Mouse (Mus musculus) layer of hippocampus, adult 2 months (tissue): ENCODE data around the gene Hrk. TPM values are rescaled to one million over a fixed set of nuclear protein-coding genes. Genes with fewer than 3 reads are reported as not detected.
A peak's percentile ranks its signal among the peaks of the same experiment; 100 is the strongest.

Source experiments
- DNase-seq, 2 experiments: peaks; one replicate each; pipeline ENCODE4 v3.0.0; 2022; ENCODE audit warnings: low spot score in 2 of 2
- H3K27ac ChIP-seq: fragments of 200-600 bp; 2 replicates; pipeline ENCODE4 v1.8.1; 2022
- H3K4me3 ChIP-seq: fragments of 200-600 bp; 2 replicates; pipeline ENCODE4 v1.8.1; 2022; ENCODE audit warnings: mild to moderate bottlenecking
- CTCF ChIP-seq: fragments of 200-600 bp; conservative IDR thresholded peaks from 2 replicates; pipeline ENCODE4 v1.8.1; 2022; ENCODE audit warnings: antibody characterized with exemption, mild to moderate bottlenecking, moderate library complexity
- total RNA-seq, 2 experiments: library from RNA; stranded (reverse); gene quantifications; 2 replicates each; pipeline ENCODE4 v1.2.3; 2021

Hrk gene
- total RNA-seq, 2 experiments from 2014 or later, result 35.1 to 38.4 TPM

- Histone ChIP-seq H3K27ac (peak overlapping the region; percentile 78), H3K4me3 (peak overlapping the region; percentile 58)
- peak; percentile 29 to 54 for DNase-seq
- TF ChIP-seq CTCF, result no peak
Measured at GRCm38 (mm10) chr5:118171665-118172064, 7.2 kb downstream of the Hrk start.

GRCm38 (mm10) chr5:118172078-118172723 lies 7.8 kb downstream of the Hrk start:
- no peak for DNase-seq
- no peak for TF ChIP-seq CTCF
- H3K4me3 ChIP-seq, result peak overlapping the region; percentile 58
- H3K27ac ChIP-seq, result no peak overlapping the region; the same call in 1 of the 2 replicates

GRCm38 (mm10) chr5:118174310-118175009 lies 10.0 kb downstream of the Hrk start:
- no peak for TF ChIP-seq CTCF
- Histone ChIP-seq H3K27ac (no peak overlapping the region), H3K4me3 (no peak overlapping the region)
- no peak for DNase-seq

- no peak for DNase-seq
- Histone ChIP-seq H3K4me3 (no peak overlapping the region), H3K27ac (no peak overlapping the region)
- TF ChIP-seq CTCF, result peak; percentile 65
Measured at GRCm38 (mm10) chr5:118175137-118175536, 10.7 kb downstream of the Hrk start.

GRCm38 (mm10) chr5:118177640-118178039 lies 13.2 kb downstream of the Hrk start:
- Histone ChIP-seq H3K27ac (no peak overlapping the region), H3K4me3 (no peak overlapping the region)
- DNase-seq, result no peak
- no peak for TF ChIP-seq CTCF

- TF ChIP-seq CTCF, result no peak
- Histone ChIP-seq H3K4me3 (no peak overlapping the region), H3K27ac (no peak overlapping the region)
- DNase-seq, result no peak
Measured at GRCm38 (mm10) chr5:118186903-118187633, 22.6 kb downstream of the Hrk start.

- DNase-seq, result no peak
- TF ChIP-seq CTCF, result no peak
- no peak overlapping the region for H3K4me3 ChIP-seq
- H3K27ac ChIP-seq, result no peak overlapping the region
Measured at GRCm38 (mm10) chr5:118188356-118188755, 23.9 kb downstream of the Hrk start.

- TF ChIP-seq CTCF, result no peak
- Histone ChIP-seq H3K27ac (no peak overlapping the region), H3K4me3 (no peak overlapping the region)
- DNase-seq, result no peak
Measured at GRCm38 (mm10) chr5:118190491-118190890, 26.0 kb downstream of the Hrk start.

GRCm38 (mm10) chr5:118192221-118192620 lies 27.8 kb downstream of the Hrk start:
- H3K27ac ChIP-seq, result no peak overlapping the region
- TF ChIP-seq CTCF, result no peak
- DNase-seq, result no peak
- H3K4me3 ChIP-seq, result peak overlapping the region; percentile 3; the same call in 1 of the 2 replicates

- H3K27ac ChIP-seq, result peak overlapping the region; percentile 23; the same call in 1 of the 2 replicates
- no peak overlapping the region for H3K4me3 ChIP-seq
- DNase-seq, result peak in 1 of 2 experiments; percentile 42
- no peak for TF ChIP-seq CTCF
Measured at GRCm38 (mm10) chr5:118197421-118197820, 33.0 kb downstream of the Hrk start.

GRCm38 (mm10) chr5:118199670-118200069 lies 35.2 kb downstream of the Hrk start:
- peak overlapping the region; percentile 29; the same call in 1 of the 2 replicates for H3K27ac ChIP-seq
- no peak for DNase-seq
- H3K4me3 ChIP-seq, result no peak overlapping the region
- no peak for TF ChIP-seq CTCF

- no peak overlapping the region for H3K27ac ChIP-seq
- no peak for TF ChIP-seq CTCF
- DNase-seq, result no peak
Measured at GRCm38 (mm10) chr5:118204675-118205440, 40.4 kb downstream of the Hrk start.

GRCm38 (mm10) chr5:118205852-118206251 lies 41.4 kb downstream of the Hrk start:
- TF ChIP-seq CTCF, result no peak
- Histone ChIP-seq H3K27ac (no peak overlapping the region), H3K4me3 (no peak overlapping the region)
- DNase-seq, result no peak

More at GRCm38 (mm10) chr5:118204675-118205440, 40.4 kb downstream of the Hrk start:
- H3K4me3 ChIP-seq, result no peak overlapping the region
